In the genomic region with DNA sequence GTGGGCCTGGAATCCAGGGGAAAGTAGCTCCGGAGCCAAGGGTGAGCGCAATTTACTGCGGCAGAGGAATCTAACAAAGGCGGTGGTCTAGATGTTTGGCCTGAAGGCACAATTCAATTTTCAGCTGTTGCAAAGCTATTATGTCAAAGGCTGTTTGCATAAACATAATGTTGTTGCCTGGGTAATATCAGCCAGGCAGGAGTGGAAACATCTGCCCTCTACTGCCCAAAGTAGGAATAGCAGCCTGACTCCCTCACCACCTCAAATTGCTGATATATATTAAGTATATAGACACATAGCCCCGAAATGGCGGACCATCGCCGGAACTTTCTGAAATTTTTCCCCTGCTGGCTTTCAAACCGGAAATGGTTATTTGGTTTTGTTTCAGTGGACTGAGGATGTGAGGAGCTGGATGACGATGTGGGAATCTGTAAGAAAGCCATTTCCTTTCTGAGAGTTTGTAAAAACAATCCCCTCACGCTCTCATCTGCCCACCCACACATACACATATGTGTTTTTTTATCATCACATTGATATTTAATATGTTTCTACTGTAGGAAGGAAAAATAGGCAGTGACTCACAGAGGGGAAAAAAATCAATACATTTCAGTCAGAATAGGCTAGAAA, we compare ENCODE assay signal across 8 mouse cellular contexts.
DNase-seq lines count a peak whose midpoint lies in the region; ATAC-seq lines count a peak whose summit lies in the region.

No protein-coding gene starts in this region.

- peak; percentile 53 for ATAC-seq in hindbrain, embryonic 11.5 days (ENCODE audit: low FRiP score)

- 58% methylated on average over 11 of the region's 11 CpGs for WGBS in hindbrain, embryonic 11.5 days

- H3K9me3 ChIP-seq in hindbrain, embryonic 11.5 days (ENCODE audit: control insufficient read depth, low read length): no peaks in the 10 kb centered on the region

- DNase-seq in NIH3T3 (ENCODE audit: low read depth): peak; percentile 88
- DNase-seq in cerebellum, adult 8-10 months: peak; percentile 54
- DNase-seq in frontal cortex, postnatal 10 days (ENCODE audit: low spot score in 2 of 2): peak; percentile 18 to 57
- peak; percentile 85 for DNase-seq in hindbrain, embryonic 11.5 days (ENCODE audit: low spot score)
- peak; percentile 73 to 81 for DNase-seq in layer of hippocampus, postnatal 25 days (ENCODE audit: extremely low spot score in 1 of 2, low spot score in 1 of 2)
- peak; percentile 69 to 80 for DNase-seq in lung, postnatal 4 days
- peak; percentile 62 to 70 for DNase-seq in right cerebral cortex, postnatal 10 days (ENCODE audit: low spot score in 2 of 2)
- peak; percentile 59 to 69 for DNase-seq in urinary bladder, postnatal 4 days (ENCODE audit: low spot score in 2 of 2)

- no peak overlapping the region for H3K4me2 ChIP-seq in hindbrain, embryonic 11.5 days (replicated peaks; ENCODE audit: low read depth, low read length)

- H3K36me3 ChIP-seq in hindbrain, embryonic 11.5 days (ENCODE audit: control insufficient read depth, insufficient read depth, low read length): no peaks in the 10 kb centered on the region

- no peak overlapping the region for H3K27ac ChIP-seq in hindbrain, embryonic 11.5 days (ENCODE audit: low read depth, low read length)

- no peak overlapping the region for H3K4me3 ChIP-seq in hindbrain, embryonic 11.5 days (ENCODE audit: low read depth, low read length)

- no peaks in the 10 kb centered on the region for H3K27me3 ChIP-seq in hindbrain, embryonic 11.5 days (ENCODE audit: control insufficient read depth, insufficient read depth, low read length)

- H3K9ac ChIP-seq in hindbrain, embryonic 11.5 days (ENCODE audit: low read depth, low read length): no peak overlapping the region

- no peaks in the 10 kb centered on the region for H3K4me1 ChIP-seq in hindbrain, embryonic 11.5 days (replicated peaks; ENCODE audit: control insufficient read depth, insufficient read depth, low read length)

Comparison
In these comparisons a context has a peak if more than half of its experiments do, and no peak if none do; other contexts are left out.
1. DNase-seq: peak in every context shown above with its lines; median percentile 88 in NIH3T3; 85 in hindbrain, embryonic 11.5 days; 77 in layer of hippocampus, postnatal 25 days; 74 in lung, postnatal 4 days; 66 in right cerebral cortex, postnatal 10 days; 64 in urinary bladder, postnatal 4 days; 54 in cerebellum, adult 8-10 months; 38 in frontal cortex, postnatal 10 days.